Mouse (Mus musculus) liver, adult 2 months (tissue): ENCODE measurements around the gene Nyap1. TPM values are rescaled to one million over a fixed set of nuclear protein-coding genes. Genes with fewer than 3 reads are reported as not detected.

Experiments used
- DNase-seq: peaks from one replicate; pipeline ENCODE4 v3.0.0-alpha.2; 2011; ENCODE audit warnings: low read depth, low spot score; ENCODE audit errors: extremely low read depth
- H3K27ac ChIP-seq: fragments of 200-500 bp; replicated peaks from 2 replicates; pipeline ENCODE4 v1.5.1; 2012; ENCODE audit warnings: low read depth, mild to moderate bottlenecking, control low read depth, inconsistent platforms, low read length; ENCODE audit not compliant: insufficient read depth
- H3K27me3 ChIP-seq: fragments of 200-500 bp; 2 replicates; pipeline ENCODE4 v1.6.1; 2012; ENCODE audit warnings: mild to moderate bottlenecking, moderate library complexity, low read length, inconsistent platforms; ENCODE audit not compliant: control insufficient read depth, insufficient read depth
- H3K36me3 ChIP-seq: fragments of 200-500 bp; 2 replicates; pipeline ENCODE4 v1.6.1; 2012; ENCODE audit warnings: low read length, inconsistent platforms; ENCODE audit not compliant: control insufficient read depth, insufficient read depth
- H3K4me1 ChIP-seq: fragments of 200-500 bp; 2 replicates; pipeline ENCODE4 v1.6.1; 2011; ENCODE audit warnings: low read length; ENCODE audit not compliant: control insufficient read depth, insufficient read depth
- H3K4me3 ChIP-seq: fragments of 200-500 bp; 2 replicates; pipeline ENCODE4 v1.5.1; 2011; ENCODE audit warnings: low read depth, mild to moderate bottlenecking, control low read depth, low read length, moderate library complexity; ENCODE audit not compliant: insufficient read depth
- H3K79me2 ChIP-seq: fragments of 200-500 bp; 2 replicates; pipeline ENCODE4 v1.6.1; 2012; ENCODE audit warnings: inconsistent platforms, mild to moderate bottlenecking, low read length, moderate library complexity; ENCODE audit not compliant: control insufficient read depth, insufficient read depth
- H3K9ac ChIP-seq: fragments of 200-500 bp; 2 replicates; pipeline ENCODE4 v1.6.1; 2012; ENCODE audit warnings: low read depth, mild to moderate bottlenecking, control low read depth, inconsistent platforms, low read length
- CTCF ChIP-seq: fragments of 200-500 bp; IDR thresholded peaks from 2 replicates; pipeline ENCODE4 v1.5.1; 2011; ENCODE audit warnings: low read depth, low read length, control low read depth
- POLR2A ChIP-seq: fragments of 200-500 bp; IDR thresholded peaks from 2 replicates; pipeline ENCODE4 v1.6.1; 2011; ENCODE audit warnings: low read length, control low read depth; ENCODE audit not compliant: insufficient read depth; ENCODE audit errors: extremely low read depth
- WGBS: fragments of 180-500 bp; shearing (Covaris S2); methylation state at CpG from one replicate; pipeline ENCODE4 v1.1.7; 2018; 5-methylcytosine and 5-hydroxymethylcytosine counted together
- polyA plus RNA-seq: library from polyadenylated mRNA; depleted of rRNA; stranded (reverse); fragments of >200 nt; gene quantifications from 2 replicates; pipeline ENCODE4 v1.2.3, GENCODE M21; 2012
- total RNA-seq: library from RNA; depleted of rRNA; stranded (reverse); fragments of >200 nt; gene quantifications from 2 replicates; pipeline ENCODE4 v1.2.3, GENCODE M21; 2014

Nyap1 gene
- total and polyA plus RNA-seq, 2 experiments, result 0.18 to 0.28 TPM

- no peak overlapping the region for H3K4me3 ChIP-seq
- TF ChIP-seq POLR2A (no peak), CTCF (no peak)
- no peak overlapping the region for H3K27ac ChIP-seq
- H3K79me2 ChIP-seq, result no peaks in the 10 kb centered on the region
- H3K9ac ChIP-seq, result no peak overlapping the region
- DNase-seq, result no peak
- WGBS, result 94% methylated on average over 19 of the region's 19 CpGs
- peaks cover 2% of the 10 kb centered on the region for H3K4me1 ChIP-seq
- no peaks in the 10 kb centered on the region for H3K36me3 ChIP-seq
- H3K27me3 ChIP-seq, result no peaks in the 10 kb centered on the region
Observed at GRCm38 (mm10) chr5:137758921-137759534, 17.6 kb upstream of the Nyap1 start.

GRCm38 (mm10) chr5:137757887-137758286 lies 16.5 kb upstream of the Nyap1 start:
- Histone ChIP-seq H3K9ac (no peak overlapping the region), H3K36me3 (no peaks in the 10 kb centered on the region), H3K27me3 (no peaks in the 10 kb centered on the region), H3K79me2 (no peaks in the 10 kb centered on the region), H3K4me1 (peaks cover 2% of the 10 kb centered on the region), H3K4me3 (no peak overlapping the region), H3K27ac (no peak overlapping the region)
- TF ChIP-seq CTCF, result no peak
- TF ChIP-seq POLR2A, result no peak
- DNase-seq, result no peak
- 81% methylated on average over 6 of the region's 6 CpGs for WGBS

- WGBS, result 41% methylated on average over 10 of the region's 10 CpGs
- no peaks in the 10 kb centered on the region for H3K79me2 ChIP-seq
- no peaks in the 10 kb centered on the region for H3K27me3 ChIP-seq
- no peaks in the 10 kb centered on the region for H3K36me3 ChIP-seq
- no peak overlapping the region for H3K4me3 ChIP-seq
- H3K27ac ChIP-seq, result no peak overlapping the region
- H3K9ac ChIP-seq, result no peak overlapping the region
- H3K4me1 ChIP-seq, result peaks cover 2% of the 10 kb centered on the region
- peak; percentile 59 for DNase-seq
- TF ChIP-seq CTCF (peak; percentile 97), POLR2A (no peak)
Observed at GRCm38 (mm10) chr5:137756882-137757661, 15.7 kb upstream of the Nyap1 start.

- Histone ChIP-seq H3K79me2 (no peaks in the 10 kb centered on the region), H3K9ac (no peak overlapping the region), H3K36me3 (no peaks in the 10 kb centered on the region), H3K4me3 (no peak overlapping the region), H3K27ac (no peak overlapping the region), H3K27me3 (no peaks in the 10 kb centered on the region), H3K4me1 (peaks cover 2% of the 10 kb centered on the region)
- DNase-seq, result peak; percentile 27
- TF ChIP-seq POLR2A (no peak), CTCF (no peak)
- WGBS, result 44% methylated on average over 3 of the region's 3 CpGs
Observed at GRCm38 (mm10) chr5:137756106-137756505, 14.7 kb upstream of the Nyap1 start.

DNA sequence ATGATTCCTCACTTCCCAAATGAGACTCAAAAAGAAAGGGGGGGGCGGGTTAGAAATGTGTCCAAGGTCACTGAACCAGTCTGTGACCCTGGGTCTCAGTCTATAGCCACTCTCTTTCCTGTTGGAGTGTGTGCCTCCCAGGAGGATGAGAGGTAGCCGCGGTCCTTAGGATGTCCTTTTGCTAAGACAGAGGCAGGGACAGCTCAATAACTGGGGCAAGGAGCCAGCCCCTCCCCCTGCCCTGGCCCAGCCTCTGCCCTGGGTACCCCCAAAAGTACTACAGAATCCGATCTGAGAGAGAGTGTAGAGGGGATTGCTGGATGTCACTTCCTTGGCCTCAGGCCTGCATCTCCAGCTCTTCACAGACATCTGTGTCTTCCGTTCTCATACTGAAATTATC lies 14.0 kb upstream of the Nyap1 start:
- H3K79me2 ChIP-seq, result no peaks in the 10 kb centered on the region; the same call in 1 of the 2 replicates
- DNase-seq, result no peak
- no peak overlapping the region for H3K4me3 ChIP-seq
- H3K36me3 ChIP-seq, result no peaks in the 10 kb centered on the region
- H3K27ac ChIP-seq, result no peak overlapping the region
- no peak for TF ChIP-seq CTCF
- H3K27me3 ChIP-seq, result no peaks in the 10 kb centered on the region
- peaks cover 2% of the 10 kb centered on the region for H3K4me1 ChIP-seq
- no peak overlapping the region for H3K9ac ChIP-seq
- 78% methylated on average over 5 of the region's 5 CpGs for WGBS

DNA sequence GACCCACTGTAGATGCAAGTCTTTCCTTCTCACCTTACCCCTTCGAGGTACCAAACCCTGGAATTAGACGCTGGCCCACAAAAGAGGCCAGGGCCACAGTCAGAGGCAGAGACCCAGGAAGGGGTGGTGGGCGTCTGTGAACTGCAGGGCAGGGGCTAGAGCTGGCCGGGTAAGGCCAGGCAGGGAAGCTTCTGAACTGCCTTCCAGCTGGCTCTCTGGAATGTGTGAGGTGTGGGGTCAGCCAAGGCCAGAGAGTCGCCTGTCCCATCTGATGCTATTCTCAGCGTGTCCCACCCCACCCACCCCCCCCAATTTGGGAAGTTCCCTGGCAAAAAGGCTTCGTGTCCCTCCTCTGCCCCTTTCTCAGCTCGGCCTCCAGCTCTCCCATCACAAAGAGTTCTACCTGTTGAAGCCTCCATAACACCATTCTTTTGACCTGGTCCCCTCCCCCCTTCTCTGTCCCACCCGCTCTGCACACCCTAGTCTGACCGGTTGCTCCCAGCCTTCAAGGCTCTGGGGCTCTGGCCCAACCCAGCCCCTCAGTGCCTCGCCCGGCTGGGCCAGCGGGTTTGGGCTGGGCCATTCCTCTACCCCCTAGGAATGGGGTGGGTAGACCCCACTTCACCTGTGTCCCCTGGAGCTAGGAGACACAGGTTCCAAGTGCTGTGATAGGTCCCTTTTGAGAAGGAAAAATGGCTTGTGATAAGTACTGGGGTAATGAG lies 11.9 kb upstream of the Nyap1 start:
- WGBS, result 80% methylated on average over 13 of the region's 13 CpGs
- Histone ChIP-seq H3K79me2 (no peaks in the 10 kb centered on the region; the same call in 1 of the 2 replicates), H3K4me3 (no peak overlapping the region), H3K27ac (no peak overlapping the region), H3K4me1 (peaks cover 2% of the 10 kb centered on the region; the same call in 1 of the 2 replicates), H3K36me3 (no peaks in the 10 kb centered on the region), H3K27me3 (no peaks in the 10 kb centered on the region), H3K9ac (no peak overlapping the region)
- TF ChIP-seq POLR2A (no peak), CTCF (no peak)
- DNase-seq, result no peak
